Mouse (Mus musculus) spleen, adult 2 months (tissue): ENCODE measurements around the gene Slc23a2.

ENCODE experiments used
- CTCF ChIP-seq: fragments of 200-500 bp; IDR thresholded peaks from 2 replicates; pipeline ENCODE4 v1.5.1; 2011; ENCODE audit warnings: mild to moderate bottlenecking, inconsistent platforms; ENCODE audit not compliant: insufficient read depth, insufficient read length, insufficient replicate concordance; ENCODE audit errors: extremely low read depth
- POLR2A ChIP-seq: fragments of 200-500 bp; IDR thresholded peaks from 2 replicates; pipeline ENCODE4 v1.6.1; 2011; ENCODE audit warnings: low read depth, low read length, inconsistent platforms

DNA sequence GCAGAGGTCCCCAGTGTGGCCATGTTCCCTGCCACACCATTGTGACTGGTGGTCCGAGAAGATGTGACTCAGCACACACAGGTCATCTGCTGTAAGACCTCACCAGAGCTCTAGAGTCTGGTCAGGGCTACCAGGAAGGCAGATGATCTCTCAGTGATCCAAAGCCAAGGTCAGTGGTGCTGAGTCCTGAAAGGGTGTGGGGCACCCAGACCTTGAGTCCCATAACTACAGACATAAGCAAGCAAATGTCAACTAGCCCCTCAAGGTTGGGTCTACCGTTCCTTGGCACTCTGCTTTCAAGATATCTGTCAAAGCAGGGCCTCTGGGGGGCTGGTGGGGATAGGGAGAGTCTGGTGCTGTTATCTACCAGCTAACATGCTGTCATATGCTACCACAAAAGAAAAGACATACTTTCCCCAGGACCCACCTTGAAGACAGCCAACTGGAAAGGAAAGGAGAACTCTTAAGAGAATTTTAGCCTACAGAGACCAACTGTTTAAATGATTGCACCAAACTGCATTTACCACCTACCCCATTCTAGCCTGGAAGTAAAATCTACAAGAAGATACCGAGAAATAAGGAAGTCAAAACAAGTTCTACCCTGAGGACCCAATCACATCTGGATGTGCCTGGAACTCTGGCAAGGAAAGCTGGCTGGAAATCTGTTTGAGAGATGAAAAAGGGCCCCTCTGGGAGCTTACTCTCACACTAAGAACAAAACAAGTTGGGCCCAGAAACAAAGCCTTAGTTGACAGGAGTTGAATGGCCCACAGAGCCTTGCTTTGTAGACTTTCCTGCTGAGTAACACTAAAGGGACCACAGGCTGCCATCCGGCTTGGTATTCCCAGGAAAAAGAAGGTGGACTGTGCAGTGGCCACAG, 110.1 kb downstream of the Slc23a2 start:
- TF ChIP-seq POLR2A = no peak
- no peak for TF ChIP-seq CTCF
